Mouse (Mus musculus) bone marrow, adult 2 months (tissue): ENCODE results near the gene Atad2b.

Experiments
- CTCF ChIP-seq: fragments of 200-500 bp; IDR thresholded peaks from 2 replicates; pipeline ENCODE4 v1.5.1; 2011; ENCODE audit warnings: low read length, control low read depth; ENCODE audit not compliant: control insufficient read depth, insufficient read depth
- POLR2A ChIP-seq: fragments of 200-500 bp; IDR thresholded peaks from 2 replicates; pipeline ENCODE4 v1.6.1; 2011; ENCODE audit warnings: low read depth, mild to moderate bottlenecking, control low read depth, low read length, borderline replicate concordance; ENCODE audit not compliant: control insufficient read depth

GRCm38 (mm10) chr12:4885062-4885461 lies 32.1 kb upstream of the Atad2b start:
- TF ChIP-seq POLR2A = no peak
- TF ChIP-seq CTCF = no peak
